Mouse (Mus musculus) heart, adult 9 months (tissue): ENCODE results near the gene Nxpe5.

Experiments
- DNase-seq, 2 experiments: peaks; one replicate each; pipeline ENCODE4 v3.0.0; 2022; ENCODE audit warnings: low spot score in 2 of 2

Gene Nxpe5

GRCm38 (mm10) chr5:138253061-138253460 is 27.4 kb downstream of the Nxpe5 start:
- DNase-seq, result no peak

GRCm38 (mm10) chr5:138255353-138256093 is 29.8 kb downstream of the Nxpe5 start, which contains the start of gene Lamtor4:
Gene Lamtor4, plus strand, starts transcription at chr5:138255482.
- DNase-seq, result peak; percentile 98 to 99

GRCm38 (mm10) chr5:138256094-138256467 is 30.4 kb downstream of the Nxpe5 start:
- no peak for DNase-seq

GRCm38 (mm10) chr5:138256966-138257584 is 31.4 kb downstream of the Nxpe5 start:
- DNase-seq, result no peak

GRCm38 (mm10) chr5:138257585-138257978 is 31.9 kb downstream of the Nxpe5 start:
- no peak for DNase-seq

GRCm38 (mm10) chr5:138258078-138258477 is 32.4 kb downstream of the Nxpe5 start:
- DNase-seq, result no peak

GRCm38 (mm10) chr5:138258542-138258941 is 32.8 kb downstream of the Nxpe5 start:
- no peak for DNase-seq

GRCm38 (mm10) chr5:138258993-138259392 is 33.3 kb downstream of the Nxpe5 start:
- DNase-seq, result no peak

- DNase-seq, result no peak
Measured at GRCm38 (mm10) chr5:138260051-138260450, 34.4 kb downstream of the Nxpe5 start.

GRCm38 (mm10) chr5:138260834-138261233 is 35.1 kb downstream of the Nxpe5 start:
- no peak for DNase-seq

GRCm38 (mm10) chr5:138262001-138262400 is 36.3 kb downstream of the Nxpe5 start:
- peak in 1 of 2 experiments; percentile 39 for DNase-seq

- DNase-seq, result no peak
Measured at GRCm38 (mm10) chr5:138262582-138263240, 37.0 kb downstream of the Nxpe5 start.

GRCm38 (mm10) chr5:138263260-138264206 is 37.8 kb downstream of the Nxpe5 start, which contains the start of gene BC037034:
Gene BC037034, minus strand, starts transcription at chr5:138264033.
- peak; percentile 91 for DNase-seq

GRCm38 (mm10) chr5:138264207-138264578 is 38.5 kb downstream of the Nxpe5 start:
- DNase-seq, result no peak

- no peak for DNase-seq
Measured at GRCm38 (mm10) chr5:138265712-138266111, 40.0 kb downstream of the Nxpe5 start.

GRCm38 (mm10) chr5:138267114-138267513 is 41.4 kb downstream of the Nxpe5 start:
- no peak for DNase-seq

GRCm38 (mm10) chr5:138268980-138269379 is 43.3 kb downstream of the Nxpe5 start:
- DNase-seq, result no peak

- no peak for DNase-seq
Measured at GRCm38 (mm10) chr5:138271232-138271631, 45.5 kb downstream of the Nxpe5 start.

- peak in 1 of 2 experiments; percentile 55 for DNase-seq
Measured at GRCm38 (mm10) chr5:138272409-138272923, 46.8 kb downstream of the Nxpe5 start, which contains the start of gene Gal3st4. Gene Gal3st4, minus strand, starts transcription at chr5:138272840.

- DNase-seq, result no peak
Measured at GRCm38 (mm10) chr5:138274186-138274585, 48.5 kb downstream of the Nxpe5 start.
